Mouse (Mus musculus) heart, postnatal 0 days (tissue): Measurements from ENCODE around the gene Map2k1. TPM values are rescaled to one million over a fixed set of nuclear protein-coding genes. Genes with fewer than 3 reads are reported as not detected.

Experiments
- ATAC-seq: fragments of 200-750 bp; cut with Nextera tagmentation; 2 replicates; pipeline ENCODE4 v1.8.0; 2017; ENCODE audit warnings: low read depth, moderate number of reproducible peaks, moderate library complexity; ENCODE audit not compliant: insufficient read depth
- DNase-seq: peaks from one replicate; pipeline ENCODE4 v3.0.0-alpha.2; 2016; ENCODE audit warnings: low spot score
- H3K27ac ChIP-seq: fragments of 300-500 bp; sonication (generic); 2 replicates; pipeline ENCODE4 v1.5.1; 2014; ENCODE audit warnings: low read depth, mild to moderate bottlenecking
- H3K27me3 ChIP-seq: fragments of 300-500 bp; sonication (generic); 2 replicates; pipeline ENCODE4 v1.6.1; 2014; ENCODE audit warnings: low read length, mixed read lengths; ENCODE audit not compliant: control insufficient read depth, insufficient read depth
- H3K36me3 ChIP-seq: fragments of 300-500 bp; sonication (generic); replicated peaks from 2 replicates; pipeline ENCODE4 v1.6.1; 2014; ENCODE audit warnings: low read length, mixed read lengths; ENCODE audit not compliant: control insufficient read depth, insufficient read depth
- H3K4me1 ChIP-seq: fragments of 300-500 bp; sonication (generic); 2 replicates; pipeline ENCODE4 v1.6.1; 2014; ENCODE audit warnings: antibody characterized with exemption; ENCODE audit not compliant: control insufficient read depth, insufficient read depth
- H3K4me2 ChIP-seq: fragments of 300-500 bp; sonication (generic); 2 replicates; pipeline ENCODE4 v1.6.1; 2014; ENCODE audit warnings: low read depth, mild to moderate bottlenecking, low read length, moderate library complexity
- H3K4me3 ChIP-seq: fragments of 300-500 bp; sonication (generic); 2 replicates; pipeline ENCODE4 v1.5.1; 2014; ENCODE audit warnings: low read depth, low read length
- H3K9ac ChIP-seq: fragments of 300-500 bp; sonication (generic); replicated peaks from 2 replicates; pipeline ENCODE4 v1.6.1; 2014; ENCODE audit warnings: low read depth, low read length, mixed read lengths
- H3K9me3 ChIP-seq: fragments of 300-500 bp; sonication (generic); replicated peaks from 2 replicates; pipeline ENCODE4 v1.6.1; 2016; ENCODE audit warnings: low read length; ENCODE audit not compliant: control insufficient read depth
- CTCF ChIP-seq: IDR thresholded peaks from 2 replicates; pipeline ENCODE4 v1.5.1; 2016; ENCODE audit warnings: antibody characterized with exemption, control low read depth, low read depth
- EP300 ChIP-seq: IDR thresholded peaks from 2 replicates; pipeline ENCODE4 v1.6.1; 2016; ENCODE audit warnings: antibody characterized with exemption, low read depth
- WGBS: fragments of 180-500 bp; shearing (Covaris S2); extraction: QIAGEN DNeasy Blood & Tissue Kit; methylation state at CpG from one replicate; pipeline ENCODE4 v1.1.7; 2014; 5-methylcytosine and 5-hydroxymethylcytosine counted together
- polyA plus RNA-seq: library from polyadenylated mRNA; unstranded; fragments of >200 nt; fragmentation: Nextera tagmentation; extraction: Ambion mirVana; gene quantifications from 2 replicates; pipeline ENCODE4 v1.2.1, GENCODE M21; 2015
- total RNA-seq: library from RNA; depleted of rRNA; stranded (reverse); fragments of >200 nt; gene quantifications from 2 replicates; pipeline ENCODE4 v1.2.3, GENCODE M21; 2014; ENCODE audit warnings: low replicate concordance

Map2k1 gene
- total and polyA plus RNA-seq, 2 experiments from 2014 or later, result 57.7 to 110 TPM

- DNase-seq, result no peak
- no peak overlapping the region for H3K4me3 ChIP-seq
- H3K4me2 ChIP-seq, result no peak overlapping the region
- no peak for ATAC-seq
- TF ChIP-seq EP300 (no peak), CTCF (no peak)
- H3K9ac ChIP-seq, result no peak overlapping the region
- peaks cover 6% of the 10 kb centered on the region; the same call in 1 of the 2 replicates for H3K4me1 ChIP-seq
- 81% methylated on average over 1 of the region's 1 CpGs for WGBS
- H3K27me3 ChIP-seq, result no peaks in the 10 kb centered on the region
- H3K36me3 ChIP-seq, result no peaks in the 10 kb centered on the region
- no peaks in the 10 kb centered on the region for H3K9me3 ChIP-seq
- H3K27ac ChIP-seq, result no peak overlapping the region
Observed at GRCm38 (mm10) chr9:64219305-64219704, 34.1 kb downstream of the Map2k1 start.

GRCm38 (mm10) chr9:64217887-64218286, 35.5 kb downstream of the Map2k1 start:
- no peak overlapping the region for H3K27ac ChIP-seq

GRCm38 (mm10) chr9:64216641-64217040, 36.8 kb downstream of the Map2k1 start:
- 71% methylated on average over 2 of the region's 2 CpGs for WGBS
- H3K27me3 ChIP-seq, result no peaks in the 10 kb centered on the region
- no peak for DNase-seq
- H3K4me3 ChIP-seq, result no peak overlapping the region
- peaks cover 6% of the 10 kb centered on the region; the same call in 1 of the 2 replicates for H3K4me1 ChIP-seq
- H3K9ac ChIP-seq, result no peak overlapping the region
- peaks cover 5% of the 10 kb centered on the region; the same call in 1 of the 2 replicates for H3K36me3 ChIP-seq
- no peak for TF ChIP-seq EP300
- no peak for ATAC-seq
- no peaks in the 10 kb centered on the region for H3K9me3 ChIP-seq
- H3K4me2 ChIP-seq, result no peak overlapping the region
- no peak overlapping the region for H3K27ac ChIP-seq

More at GRCm38 (mm10) chr9:64217887-64218286, 35.5 kb downstream of the Map2k1 start:
- H3K27me3 ChIP-seq, result no peaks in the 10 kb centered on the region
- TF ChIP-seq EP300, result no peak
- TF ChIP-seq CTCF, result no peak
- H3K4me1 ChIP-seq, result peaks cover 6% of the 10 kb centered on the region; the same call in 1 of the 2 replicates
- no peaks in the 10 kb centered on the region for H3K9me3 ChIP-seq
- no peak for ATAC-seq
- H3K9ac ChIP-seq, result no peak overlapping the region
- H3K4me3 ChIP-seq, result no peak overlapping the region
- H3K4me2 ChIP-seq, result no peak overlapping the region
- no peak for DNase-seq
- H3K36me3 ChIP-seq, result no peaks in the 10 kb centered on the region; the same call in 1 of the 2 replicates

DNA sequence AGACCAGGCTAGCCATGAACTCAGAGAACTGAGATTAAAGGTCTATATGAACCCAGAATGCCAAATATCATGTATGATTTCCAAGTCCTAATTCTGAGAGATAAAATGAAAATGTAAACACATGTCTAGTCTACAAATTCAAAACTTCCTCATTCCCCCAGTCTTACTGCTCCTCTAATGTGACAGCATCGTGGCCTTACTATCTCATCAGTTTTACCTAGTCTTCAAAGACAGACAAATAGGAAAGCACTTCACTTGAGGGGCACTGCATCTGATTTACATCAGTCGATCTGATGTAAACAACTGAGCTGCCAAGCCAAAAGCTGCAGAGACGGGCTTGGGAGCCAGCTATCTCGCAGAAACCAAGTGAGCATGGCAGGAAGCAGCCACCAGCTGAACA, 37.3 kb downstream of the Map2k1 start:
- 69% methylated on average over 4 of the region's 4 CpGs for WGBS
- H3K36me3 ChIP-seq, result peaks cover 7% of the 10 kb centered on the region
- no peaks in the 10 kb centered on the region for H3K9me3 ChIP-seq
- no peak overlapping the region for H3K4me2 ChIP-seq
- H3K27ac ChIP-seq, result no peak overlapping the region
- ATAC-seq, result no peak
- no peak for TF ChIP-seq CTCF
- TF ChIP-seq EP300, result no peak
- no peak overlapping the region for H3K9ac ChIP-seq
- no peaks in the 10 kb centered on the region for H3K27me3 ChIP-seq
- H3K4me1 ChIP-seq, result peaks cover 6% of the 10 kb centered on the region; the same call in 1 of the 2 replicates
- no peak for DNase-seq
- no peak overlapping the region for H3K4me3 ChIP-seq

- H3K9me3 ChIP-seq, result no peaks in the 10 kb centered on the region
- WGBS, result 92% methylated on average over 17 of the region's 17 CpGs
- H3K4me1 ChIP-seq, result peaks cover 6% of the 10 kb centered on the region; the same call in 1 of the 2 replicates
- no peak overlapping the region for H3K27ac ChIP-seq
- H3K27me3 ChIP-seq, result no peaks in the 10 kb centered on the region
- H3K4me2 ChIP-seq, result no peak overlapping the region
- H3K4me3 ChIP-seq, result no peak overlapping the region
- H3K36me3 ChIP-seq, result peaks cover 23% of the 10 kb centered on the region
- TF ChIP-seq CTCF, result no peak
- TF ChIP-seq EP300, result no peak
- no peak for ATAC-seq
- no peak for DNase-seq
- no peak overlapping the region for H3K9ac ChIP-seq
Observed at GRCm38 (mm10) chr9:64214452-64214851, 39.0 kb downstream of the Map2k1 start.

GRCm38 (mm10) chr9:64207509-64208084, 45.8 kb downstream of the Map2k1 start:
- Histone ChIP-seq H3K36me3 (peaks cover 43% of the 10 kb centered on the region), H3K4me3 (no peak overlapping the region), H3K27me3 (no peaks in the 10 kb centered on the region), H3K9me3 (no peaks in the 10 kb centered on the region), H3K4me1 (peaks cover 8% of the 10 kb centered on the region; the same call in 1 of the 2 replicates), H3K27ac (peak overlapping the region; percentile 61), H3K4me2 (no peak overlapping the region), H3K9ac (no peak overlapping the region)
- TF ChIP-seq EP300 (no peak), CTCF (no peak)
- 42% methylated on average over 3 of the region's 3 CpGs for WGBS
- peak; percentile 26 for DNase-seq
- peak; percentile 57; the same call in 1 of the 2 replicates for ATAC-seq
